Mouse (Mus musculus): ENCODE measurements at regions not wholly inside any gene's neighbourhood (a gene's known extent, or its start where the extent isn't known, plus 50 kb on each side); places are given as distances from the start of the nearest gene placed in this dataset.

DNA sequence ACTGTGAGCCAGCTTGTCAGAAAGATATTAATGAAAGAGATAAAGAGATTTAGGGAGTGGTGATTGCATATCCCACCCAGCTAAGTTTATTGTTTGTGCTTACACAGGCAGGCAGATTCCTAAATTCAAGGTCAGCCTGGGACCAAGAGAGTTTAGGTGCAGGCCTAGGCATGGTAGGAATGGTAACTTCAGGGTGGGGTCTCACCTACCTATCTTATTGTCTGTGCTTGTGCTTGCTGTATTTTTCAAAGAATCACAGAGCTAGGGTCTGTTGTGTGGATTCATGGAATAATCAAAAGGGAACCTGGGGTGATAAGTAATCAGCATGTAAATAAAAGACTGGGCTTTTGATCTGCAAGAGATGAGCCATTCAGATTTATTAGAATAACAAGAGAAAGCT, 642.4 kb downstream of the Pkhd1 start:
- ATAC-seq (replicated peaks; ENCODE audit: low FRiP score, low TSS enrichment, low read depth) (no peak), DNase-seq (ENCODE audit: low spot score) (no peak)
- Histone ChIP-seq H3K4me3 (ENCODE audit: low read depth, low read length) (no peak overlapping the region), H3K4me2 (ENCODE audit: low read length) (no peak overlapping the region), H3K9ac (ENCODE audit: low read length) (no peak overlapping the region), H3K4me1 (replicated peaks; ENCODE audit: control insufficient read depth, insufficient read depth, low read length) (no peaks in the 10 kb centered on the region), H3K27me3 (replicated peaks; ENCODE audit: control insufficient read depth, insufficient read depth, low read length) (no peaks in the 10 kb centered on the region), H3K9me3 (ENCODE audit: control insufficient read depth, low read length) (no peaks in the 10 kb centered on the region), H3K36me3 (ENCODE audit: control insufficient read depth, insufficient read depth, low read length) (no peaks in the 10 kb centered on the region), H3K27ac (ENCODE audit: low read depth) (no peak overlapping the region)

DNA sequence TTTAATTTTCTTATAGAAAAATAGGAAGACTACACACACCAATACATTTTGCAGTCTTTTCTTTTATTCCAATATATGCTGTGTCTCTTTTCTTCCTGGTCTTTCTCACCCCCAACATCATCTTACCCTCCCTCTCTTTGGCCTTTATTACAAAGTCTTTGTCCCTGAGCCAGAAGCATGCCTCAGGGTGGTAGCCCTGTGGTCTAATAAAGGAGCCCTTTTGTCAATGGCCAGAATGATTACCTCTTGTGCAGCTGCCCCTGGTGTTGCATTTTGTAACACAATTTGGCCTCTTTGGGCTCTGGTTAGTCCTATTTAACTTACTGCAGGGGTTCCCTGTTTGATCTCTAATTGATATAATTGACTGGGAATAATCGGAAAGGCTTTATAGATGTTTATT, 636.7 kb downstream of the Pkhd1 start:
- Histone ChIP-seq H3K4me1 (replicated peaks; ENCODE audit: control insufficient read depth, insufficient read depth, low read length) (no peaks in the 10 kb centered on the region), H3K9ac (ENCODE audit: low read length) (no peak overlapping the region), H3K9me3 (ENCODE audit: control insufficient read depth, low read length) (no peaks in the 10 kb centered on the region), H3K27me3 (replicated peaks; ENCODE audit: control insufficient read depth, insufficient read depth, low read length) (no peaks in the 10 kb centered on the region), H3K27ac (ENCODE audit: low read depth) (no peak overlapping the region), H3K4me3 (ENCODE audit: low read depth, low read length) (no peak overlapping the region), H3K36me3 (ENCODE audit: control insufficient read depth, insufficient read depth, low read length) (no peaks in the 10 kb centered on the region), H3K4me2 (ENCODE audit: low read length) (no peak overlapping the region)
- DNase-seq (ENCODE audit: low spot score) (no peak), ATAC-seq (replicated peaks; ENCODE audit: low FRiP score, low TSS enrichment, low read depth) (no peak)
- WGBS: 83% methylated on average over 1 of the region's 1 CpGs

DNA sequence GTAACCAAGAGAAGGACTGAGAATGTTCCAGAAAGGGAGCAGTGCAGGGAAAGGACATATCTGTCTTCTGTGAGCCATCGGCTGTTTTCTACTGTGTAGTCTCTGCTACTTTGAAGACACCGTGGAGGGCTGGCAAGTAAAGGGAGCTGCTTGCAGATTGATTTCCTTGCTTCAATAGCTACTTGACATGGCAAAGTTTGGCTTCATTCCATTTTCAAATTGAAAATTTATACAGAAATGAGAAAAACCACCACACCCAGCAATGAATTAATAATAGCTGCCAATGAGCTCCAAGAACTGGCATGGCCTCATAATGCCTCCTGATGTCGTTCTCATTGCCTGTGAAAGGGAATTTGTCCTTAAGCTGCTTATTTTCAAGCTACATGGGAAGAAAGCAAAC, 635.1 kb downstream of the Pkhd1 start:
- Histone ChIP-seq H3K9me3 (ENCODE audit: control insufficient read depth, low read length) (no peaks in the 10 kb centered on the region), H3K4me2 (ENCODE audit: low read length) (no peak overlapping the region), H3K9ac (ENCODE audit: low read length) (no peak overlapping the region), H3K4me3 (ENCODE audit: low read depth, low read length) (no peak overlapping the region), H3K27me3 (replicated peaks; ENCODE audit: control insufficient read depth, insufficient read depth, low read length) (no peaks in the 10 kb centered on the region), H3K27ac (ENCODE audit: low read depth) (no peak overlapping the region), H3K4me1 (replicated peaks; ENCODE audit: control insufficient read depth, insufficient read depth, low read length) (no peaks in the 10 kb centered on the region), H3K36me3 (ENCODE audit: control insufficient read depth, insufficient read depth, low read length) (no peaks in the 10 kb centered on the region)
- ATAC-seq (replicated peaks; ENCODE audit: low FRiP score, low TSS enrichment, low read depth): no peak
- DNase-seq (ENCODE audit: low spot score): no peak
- 53% methylated on average over 3 of the region's 3 CpGs for WGBS

DNA sequence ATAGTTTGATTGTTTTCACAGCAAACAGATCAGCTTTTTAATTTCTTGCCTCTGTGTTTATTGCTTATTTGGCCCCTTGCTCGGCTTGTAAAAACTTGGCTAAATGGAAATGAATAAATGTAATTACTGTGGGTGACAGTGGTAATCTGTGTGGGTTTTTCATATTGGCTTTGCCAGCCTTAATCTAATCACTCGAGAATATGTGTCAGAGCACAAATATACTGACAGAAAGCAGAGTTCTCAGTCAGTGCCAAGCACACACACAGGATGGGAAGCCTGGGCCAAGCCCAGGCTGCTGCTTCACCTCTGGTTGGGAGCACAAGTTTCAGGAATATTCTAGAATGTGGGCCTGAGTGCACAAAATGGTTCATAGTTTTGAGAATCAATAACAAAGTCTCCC, 634.4 kb downstream of the Pkhd1 start:
- Histone ChIP-seq H3K36me3 (ENCODE audit: control insufficient read depth, insufficient read depth, low read length) (no peaks in the 10 kb centered on the region), H3K4me3 (ENCODE audit: low read depth, low read length) (no peak overlapping the region), H3K27ac (ENCODE audit: low read depth) (no peak overlapping the region), H3K9me3 (ENCODE audit: control insufficient read depth, low read length) (no peaks in the 10 kb centered on the region), H3K4me2 (ENCODE audit: low read length) (no peak overlapping the region), H3K9ac (ENCODE audit: low read length) (no peak overlapping the region), H3K4me1 (replicated peaks; ENCODE audit: control insufficient read depth, insufficient read depth, low read length) (no peaks in the 10 kb centered on the region), H3K27me3 (replicated peaks; ENCODE audit: control insufficient read depth, insufficient read depth, low read length) (no peaks in the 10 kb centered on the region)
- 55% methylated on average over 2 of the region's 2 CpGs for WGBS
- ATAC-seq (replicated peaks; ENCODE audit: low FRiP score, low TSS enrichment, low read depth) (no peak), DNase-seq (ENCODE audit: low spot score) (no peak)

DNA sequence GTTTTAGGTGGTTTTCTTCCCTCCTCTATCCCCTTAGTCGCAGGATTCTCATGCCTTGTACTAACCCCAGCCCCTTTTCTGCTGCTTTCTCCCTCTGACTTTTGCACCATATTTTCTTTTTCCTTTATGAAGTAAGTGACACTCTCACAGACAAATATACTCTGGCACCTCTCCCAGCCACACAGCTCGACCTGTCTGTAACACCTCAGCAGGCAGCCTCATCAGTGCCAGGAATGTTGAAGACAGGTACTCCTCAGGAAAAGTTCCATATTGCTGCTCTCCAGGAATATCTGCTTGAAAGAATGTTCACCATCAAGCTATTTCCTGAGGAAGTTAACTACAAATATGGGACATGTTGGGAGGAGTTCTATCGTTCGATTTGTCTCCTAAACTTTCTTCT, 627.9 kb downstream of the Pkhd1 start:
- Histone ChIP-seq H3K9ac (ENCODE audit: low read length) (no peak overlapping the region), H3K4me1 (replicated peaks; ENCODE audit: control insufficient read depth, insufficient read depth, low read length) (no peaks in the 10 kb centered on the region), H3K4me3 (ENCODE audit: low read depth, low read length) (no peak overlapping the region), H3K36me3 (ENCODE audit: control insufficient read depth, insufficient read depth, low read length) (no peaks in the 10 kb centered on the region), H3K9me3 (ENCODE audit: control insufficient read depth, low read length) (no peaks in the 10 kb centered on the region), H3K4me2 (ENCODE audit: low read length) (no peak overlapping the region), H3K27ac (ENCODE audit: low read depth) (no peak overlapping the region), H3K27me3 (replicated peaks; ENCODE audit: control insufficient read depth, insufficient read depth, low read length) (no peaks in the 10 kb centered on the region)
- DNase-seq (ENCODE audit: low spot score) (no peak), ATAC-seq (replicated peaks; ENCODE audit: low FRiP score, low TSS enrichment, low read depth) (no peak)
- 77% methylated on average over 4 of the region's 4 CpGs for WGBS
